ENCODE assay signal across 9 mouse cellular contexts in the genomic region with DNA sequence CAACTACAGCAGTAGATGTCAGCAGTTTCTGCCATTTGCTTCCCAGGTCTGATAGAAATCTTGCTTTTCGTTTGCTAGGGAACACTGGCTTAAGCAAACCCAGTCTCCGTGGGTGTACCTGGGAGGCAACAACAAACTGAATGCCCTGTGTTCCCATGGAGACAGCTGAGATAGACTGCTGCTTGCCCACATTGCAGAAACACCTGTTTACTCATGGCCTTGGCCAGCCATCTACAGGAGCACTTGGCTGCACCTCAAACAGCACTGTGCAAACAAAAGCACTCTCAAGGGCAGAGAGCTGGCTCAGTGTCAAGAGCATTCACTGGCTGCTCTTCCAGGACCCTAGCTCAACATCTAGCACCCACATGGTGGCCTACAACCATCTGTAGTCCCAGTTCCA.
A peak's percentile ranks its signal among the peaks of the same experiment; 100 is the strongest.
DNase-seq lines count a peak whose midpoint lies in the region; ATAC-seq and TF ChIP-seq lines count a peak whose summit lies in the region.
"Had no signal": no experiment of that assay in that cellular context is flagged by ENCODE, and none has a peak within 500 bp of the region (broad histone marks: within the 10 kb centered on the region; RNA-seq: fewer than 3 reads in every experiment).

No protein-coding gene starts in this region.

- DNase-seq in liver, embryonic 14.5 days (ENCODE audit: low read depth in 3 of 3, low spot score in 3 of 3) = no peak
- DNase-seq in liver, embryonic 11.5 days (ENCODE audit: low spot score) = no peak
- DNase-seq in thymus, postnatal 14 days = peak; percentile 70
- DNase-seq in left cerebral cortex, postnatal 10 days (ENCODE audit: extremely low spot score in 1 of 2, low spot score in 2 of 2) = no peak

- no peak overlapping the region for H3K9ac ChIP-seq in liver, embryonic 14.5 days (replicated peaks)
- H3K9ac ChIP-seq in liver, embryonic 11.5 days (ENCODE audit: low read depth, low read length) = no peak overlapping the region
- no peak overlapping the region for H3K9ac ChIP-seq in intestine, postnatal 0 days (ENCODE audit: low read depth, low read length)
- H3K9ac ChIP-seq in lung, embryonic 15.5 days = no peak overlapping the region
- no peak overlapping the region for H3K9ac ChIP-seq in forebrain, embryonic 15.5 days (replicated peaks)

- no peak for TF ChIP-seq EP300 in liver, embryonic 14.5 days (IDR thresholded peaks at IDR 0.05; ENCODE audit: low read depth)

- TF ChIP-seq CTCF in liver, embryonic 14.5 days (IDR thresholded peaks at IDR 0.05; ENCODE audit: low read depth) = no peak
- 0 out of 2 replicates have a peak, but pooled peaks have one; percentile 4 for TF ChIP-seq CTCF in intestine, postnatal 0 days (IDR thresholded peaks at IDR 0.05; ENCODE audit: low read depth)

- H3K9me3 ChIP-seq in liver, embryonic 14.5 days (ENCODE audit: control insufficient read depth, low read length) = no peaks in the 10 kb centered on the region
- H3K9me3 ChIP-seq in liver, embryonic 11.5 days (ENCODE audit: control insufficient read depth, low read length) = no peaks in the 10 kb centered on the region
- no peaks in the 10 kb centered on the region for H3K9me3 ChIP-seq in intestine, postnatal 0 days (ENCODE audit: control insufficient read depth)
- H3K9me3 ChIP-seq in lung, embryonic 15.5 days = no peaks in the 10 kb centered on the region
- H3K9me3 ChIP-seq in forebrain, embryonic 15.5 days = no peaks in the 10 kb centered on the region
- H3K9me3 ChIP-seq: heart, embryonic 10.5 days had no signal

- no peaks in the 10 kb centered on the region for H3K27me3 ChIP-seq in liver, embryonic 14.5 days (ENCODE audit: control insufficient read depth, insufficient read depth, low read length)
- no peaks in the 10 kb centered on the region for H3K27me3 ChIP-seq in liver, embryonic 11.5 days (replicated peaks; ENCODE audit: control insufficient read depth, insufficient read depth, low read length)
- no peaks in the 10 kb centered on the region for H3K27me3 ChIP-seq in intestine, postnatal 0 days (replicated peaks; ENCODE audit: control insufficient read depth, insufficient read depth, low read length)
- no peaks in the 10 kb centered on the region for H3K27me3 ChIP-seq in lung, embryonic 15.5 days
- H3K27me3 ChIP-seq in forebrain, embryonic 15.5 days = no peaks in the 10 kb centered on the region

- intact Hi-C loops in left cerebral cortex, postnatal 10 days (cut with DNase I) = no loop called here

- no peak overlapping the region for H3K27ac ChIP-seq in liver, embryonic 14.5 days
- no peak overlapping the region for H3K27ac ChIP-seq in liver, embryonic 11.5 days (ENCODE audit: low read depth, low read length)
- H3K27ac ChIP-seq in intestine, postnatal 0 days (ENCODE audit: low read depth, low read length) = peak overlapping the region; percentile 23; the same call in 1 of the 2 replicates
- H3K27ac ChIP-seq in lung, embryonic 15.5 days = peak overlapping the region; percentile 86
- H3K27ac ChIP-seq in forebrain, embryonic 15.5 days (replicated peaks) = no peak overlapping the region
- H3K27ac ChIP-seq: heart, embryonic 10.5 days had no signal

- no peak overlapping the region for H3K4me3 ChIP-seq in liver, embryonic 14.5 days (ENCODE audit: insufficient read depth in 1 of 2, low read depth in 2 of 2, low read length in 2 of 2)
- H3K4me3 ChIP-seq in liver, embryonic 11.5 days (ENCODE audit: low read depth, low read length) = no peak overlapping the region
- H3K4me3 ChIP-seq in intestine, postnatal 0 days (ENCODE audit: low read depth, low read length) = no peak overlapping the region
- no peak overlapping the region for H3K4me3 ChIP-seq in lung, embryonic 15.5 days
- no peak overlapping the region for H3K4me3 ChIP-seq in forebrain, embryonic 15.5 days
- H3K4me3 ChIP-seq: heart, embryonic 10.5 days; megakaryocyte, embryonic 14.5 days had no signal

- peak; percentile 26; the same call in 1 of the 2 replicates for ATAC-seq in liver, embryonic 14.5 days (ENCODE audit: insufficient read depth)
- no peak for ATAC-seq in liver, embryonic 11.5 days (replicated peaks; ENCODE audit: low FRiP score)
- peak; percentile 71 for ATAC-seq in intestine, postnatal 0 days
- peak; percentile 89 for ATAC-seq in lung, embryonic 15.5 days (ENCODE audit: borderline replicate concordance, extremely low read depth, low FRiP score, low TSS enrichment)
- ATAC-seq in forebrain, embryonic 15.5 days (replicated peaks) = no peak

- H3K36me3 ChIP-seq in liver, embryonic 14.5 days (replicated peaks; ENCODE audit: control insufficient read depth, insufficient read depth, low read depth) = no peaks in the 10 kb centered on the region
- H3K36me3 ChIP-seq in liver, embryonic 11.5 days (ENCODE audit: control insufficient read depth, insufficient read depth, low read length) = no peaks in the 10 kb centered on the region
- H3K36me3 ChIP-seq in intestine, postnatal 0 days (ENCODE audit: control insufficient read depth, insufficient read depth) = no peaks in the 10 kb centered on the region
- no peaks in the 10 kb centered on the region for H3K36me3 ChIP-seq in lung, embryonic 15.5 days
- H3K36me3 ChIP-seq in forebrain, embryonic 15.5 days = no peaks in the 10 kb centered on the region
- H3K36me3 ChIP-seq: heart, embryonic 10.5 days had no signal

- H3K4me1 ChIP-seq in liver, embryonic 14.5 days (replicated peaks; ENCODE audit: control insufficient read depth in 2 of 2, insufficient read depth in 2 of 2, low read length in 1 of 2) = peaks cover 0 to 7% of the 10 kb centered on the region in 2 experiments; a peak in 1 of 4 replicates
- H3K4me1 ChIP-seq in liver, embryonic 11.5 days (replicated peaks; ENCODE audit: control insufficient read depth, insufficient read depth, low read length) = no peaks in the 10 kb centered on the region
- peaks cover 15% of the 10 kb centered on the region; the same call in 1 of the 2 replicates for H3K4me1 ChIP-seq in intestine, postnatal 0 days (replicated peaks; ENCODE audit: control insufficient read depth, insufficient read depth, low read length)
- peaks cover 10% of the 10 kb centered on the region for H3K4me1 ChIP-seq in lung, embryonic 15.5 days
- H3K4me1 ChIP-seq in forebrain, embryonic 15.5 days = no peaks in the 10 kb centered on the region
- H3K4me1 ChIP-seq: heart, embryonic 10.5 days had no signal

- H3K4me2 ChIP-seq in liver, embryonic 14.5 days (ENCODE audit: low read depth) = no peak overlapping the region
- no peak overlapping the region for H3K4me2 ChIP-seq in liver, embryonic 11.5 days
- no peak overlapping the region for H3K4me2 ChIP-seq in intestine, postnatal 0 days (replicated peaks; ENCODE audit: low read depth)
- no peak overlapping the region for H3K4me2 ChIP-seq in lung, embryonic 15.5 days
- H3K4me2 ChIP-seq in forebrain, embryonic 15.5 days (replicated peaks) = no peak overlapping the region

- 34% methylated on average over 2 of the region's 2 CpGs for WGBS in liver, embryonic 14.5 days (ENCODE audit: insufficient replicate concordance)
- 72% methylated on average over 2 of the region's 2 CpGs for WGBS in liver, embryonic 11.5 days
- 28% methylated on average over 2 of the region's 2 CpGs for WGBS in intestine, postnatal 0 days
- 40% methylated on average over 2 of the region's 2 CpGs for WGBS in lung, embryonic 15.5 days
- WGBS in forebrain, embryonic 15.5 days = 68% methylated on average over 2 of the region's 2 CpGs

Comparison
In these comparisons a context has a peak if more than half of its experiments do, and no peak if none do; other contexts are left out.
1. ATAC-seq: peak in liver, embryonic 14.5 days (single experiment), intestine, postnatal 0 days (single experiment) and lung, embryonic 15.5 days (single experiment); none in liver, embryonic 11.5 days (single experiment) and forebrain, embryonic 15.5 days (single experiment).
2. H3K27ac ChIP-seq: peak in intestine, postnatal 0 days (single experiment) and lung, embryonic 15.5 days (single experiment); none in liver, embryonic 14.5 days (single experiment), liver, embryonic 11.5 days (single experiment) and forebrain, embryonic 15.5 days (single experiment).